Mouse (Mus musculus) embryonic facial prominence, embryonic 14.5 days (tissue): ENCODE data around the gene Atp8a2. TPM values are rescaled to one million over a fixed set of nuclear protein-coding genes. Genes with fewer than 3 reads are reported as not detected.
"Not testable (repeated sequence)": the region's sequence is repeated elsewhere in the genome, so short reads cannot be mapped to it uniquely, and the experiment has no call there.

Experiments
- ATAC-seq: fragments of 200-750 bp; cut with Nextera tagmentation; 2 replicates; pipeline ENCODE4 v1.8.0; 2017; ENCODE audit warnings: low read depth, moderate number of reproducible peaks, moderate TSS enrichment
- DNase-seq: peaks from one replicate; pipeline ENCODE4 v3.0.0-alpha.2; 2015; ENCODE audit warnings: low spot score
- H3K27ac ChIP-seq: fragments of 300-500 bp; sonication (generic); replicated peaks from 2 replicates; pipeline ENCODE4 v1.5.1; 2014; ENCODE audit warnings: low read depth, mild to moderate bottlenecking, low read length, moderate library complexity
- H3K27me3 ChIP-seq: fragments of 300-500 bp; sonication (generic); replicated peaks from 2 replicates; pipeline ENCODE4 v1.6.1; 2014; ENCODE audit warnings: low read length; ENCODE audit not compliant: control insufficient read depth, insufficient read depth
- H3K36me3 ChIP-seq: fragments of 300-500 bp; sonication (generic); 2 replicates; pipeline ENCODE4 v1.6.1; 2014; ENCODE audit warnings: low read length, mixed read lengths; ENCODE audit not compliant: control insufficient read depth, insufficient read depth
- H3K4me1 ChIP-seq: fragments of 300-500 bp; sonication (generic); 2 replicates; pipeline ENCODE4 v1.6.1; 2014; ENCODE audit warnings: antibody characterized with exemption, low read length; ENCODE audit not compliant: control insufficient read depth, insufficient read depth
- H3K4me2 ChIP-seq: fragments of 300-500 bp; sonication (generic); 2 replicates; pipeline ENCODE4 v1.6.1; 2014; ENCODE audit warnings: low read depth, mild to moderate bottlenecking, low read length, moderate library complexity, mixed read lengths
- H3K4me3 ChIP-seq: fragments of 300-500 bp; sonication (generic); 2 replicates; pipeline ENCODE4 v1.5.1; 2014; ENCODE audit warnings: low read depth, mild to moderate bottlenecking, low read length
- H3K9ac ChIP-seq: fragments of 300-500 bp; sonication (generic); 2 replicates; pipeline ENCODE4 v1.6.1; 2014; ENCODE audit warnings: low read depth, mild to moderate bottlenecking, low read length, moderate library complexity, mixed read lengths
- H3K9me3 ChIP-seq: fragments of 300-500 bp; sonication (generic); 2 replicates; pipeline ENCODE4 v1.6.1; 2016; ENCODE audit warnings: low read length; ENCODE audit not compliant: control insufficient read depth
- WGBS: fragments of 180-500 bp; shearing (Covaris S2); extraction: QIAGEN DNeasy Blood & Tissue Kit; methylation state at CpG from one replicate; pipeline ENCODE4 v1.1.7; 2014; 5-methylcytosine and 5-hydroxymethylcytosine counted together
- polyA plus RNA-seq: library from polyadenylated mRNA; unstranded; fragments of >200 nt; fragmentation: Nextera tagmentation; extraction: Ambion mirVana; gene quantifications from 2 replicates; pipeline ENCODE4 v1.2.1, GENCODE M21; 2014

The Atp8a2 gene
- polyA plus RNA-seq, 1 experiment from 2014 or later, result 3.6 TPM

DNA sequence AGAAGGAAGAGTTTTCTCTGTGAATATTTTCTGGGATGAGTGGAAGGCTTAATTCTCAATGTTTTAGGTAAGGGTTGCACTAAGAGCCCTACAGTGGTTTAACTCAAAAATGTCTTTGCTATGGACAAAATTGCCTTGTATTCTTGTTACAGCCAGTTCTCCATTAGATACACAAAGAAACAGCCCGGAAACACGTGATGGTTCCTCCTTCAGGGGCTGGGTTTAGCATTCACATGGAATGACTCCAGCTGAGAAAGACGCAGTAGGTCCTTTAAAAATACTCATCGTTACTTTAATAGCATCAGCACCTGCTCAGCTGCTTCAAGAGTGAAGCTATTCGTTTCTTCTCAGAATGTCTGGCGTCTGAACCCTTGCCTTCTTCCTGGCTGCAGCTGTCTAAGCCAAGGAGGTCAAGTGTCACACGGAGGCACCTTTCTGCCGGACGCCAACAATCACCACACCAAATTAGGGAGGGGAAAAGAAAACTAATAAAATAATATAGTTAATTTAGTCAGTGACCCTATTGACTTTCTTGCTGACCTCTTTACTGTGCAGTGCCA lies 572.6 kb downstream of the Atp8a2 start:
- no peak for DNase-seq
- WGBS, result 19% methylated on average over 9 of the region's 9 CpGs
- peak overlapping the region; percentile 77 for H3K4me2 ChIP-seq

DNA sequence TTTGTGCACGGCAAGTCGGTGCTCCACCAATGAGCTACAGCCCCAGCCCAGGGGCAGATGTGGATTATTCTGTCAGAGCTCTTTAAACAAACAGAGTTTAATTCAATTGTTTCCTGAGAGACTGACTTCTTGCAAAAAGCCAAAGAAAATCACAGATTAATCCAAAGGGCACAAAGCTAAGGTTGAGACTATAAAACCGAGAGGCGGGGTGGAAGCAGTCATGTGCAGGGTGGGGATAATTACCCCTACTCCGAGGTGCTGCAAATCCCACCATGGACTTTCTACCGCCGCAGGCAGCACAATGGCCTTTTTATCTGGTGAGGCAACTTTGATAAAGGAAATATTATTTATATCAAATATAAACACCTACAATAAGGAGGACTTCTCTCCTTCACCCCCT lies 580.2 kb downstream of the Atp8a2 start:
- H3K27me3 ChIP-seq, result no peaks in the 10 kb centered on the region
- H3K9ac ChIP-seq, result no peak overlapping the region
- no peaks in the 10 kb centered on the region for H3K9me3 ChIP-seq
- DNase-seq (no peak), ATAC-seq (no peak)
- 55% methylated on average over 7 of the region's 7 CpGs for WGBS
- H3K4me3 ChIP-seq, result no peak overlapping the region
- no peaks in the 10 kb centered on the region for H3K36me3 ChIP-seq
- H3K4me1 ChIP-seq, result 0 out of 2 replicates have a peak, but pooled peaks cover 4% of the 10 kb centered on the region
- H3K27ac ChIP-seq, result no peak overlapping the region
- H3K4me2 ChIP-seq, result no peak overlapping the region

More for the DNA sequence above, 572.6 kb downstream of the Atp8a2 start:
- Histone ChIP-seq H3K4me3 (no peak overlapping the region), H3K4me1 (no peaks in the 10 kb centered on the region), H3K9me3 (no peaks in the 10 kb centered on the region), H3K27ac (peak overlapping the region; percentile 74; the same call in 1 of the 2 replicates), H3K36me3 (no peaks in the 10 kb centered on the region), H3K27me3 (peaks cover 16% of the 10 kb centered on the region; the same call in 1 of the 2 replicates), H3K9ac (no peak overlapping the region)
- ATAC-seq, result no peak

DNA sequence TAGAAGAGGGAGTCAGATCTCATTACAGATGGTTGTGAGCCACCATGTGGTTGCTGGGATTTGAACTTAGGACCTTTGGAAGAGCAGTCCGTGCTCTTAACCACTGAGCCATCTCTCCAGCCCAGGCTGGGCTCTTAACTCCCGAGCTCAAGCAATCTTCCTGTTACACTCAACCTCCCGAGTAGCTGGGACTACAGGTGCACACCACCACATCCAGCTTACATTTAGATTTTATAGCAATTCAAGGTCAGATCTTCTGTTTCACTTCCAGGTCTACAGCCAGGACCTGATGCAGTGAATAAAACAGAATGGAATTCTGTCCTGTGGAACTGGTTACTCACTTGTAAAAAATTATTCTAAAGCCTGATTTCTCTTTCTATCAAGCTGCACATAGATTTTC lies 582.8 kb downstream of the Atp8a2 start:
- WGBS, result 82% methylated on average over 3 of the region's 3 CpGs
- ATAC-seq, H3K27me3 ChIP-seq, H3K36me3 ChIP-seq, H3K4me3 ChIP-seq, DNase-seq, H3K9me3 ChIP-seq, H3K4me1 ChIP-seq, H3K9ac ChIP-seq, H3K27ac ChIP-seq, H3K4me2 ChIP-seq: not testable (repeated sequence)

DNA sequence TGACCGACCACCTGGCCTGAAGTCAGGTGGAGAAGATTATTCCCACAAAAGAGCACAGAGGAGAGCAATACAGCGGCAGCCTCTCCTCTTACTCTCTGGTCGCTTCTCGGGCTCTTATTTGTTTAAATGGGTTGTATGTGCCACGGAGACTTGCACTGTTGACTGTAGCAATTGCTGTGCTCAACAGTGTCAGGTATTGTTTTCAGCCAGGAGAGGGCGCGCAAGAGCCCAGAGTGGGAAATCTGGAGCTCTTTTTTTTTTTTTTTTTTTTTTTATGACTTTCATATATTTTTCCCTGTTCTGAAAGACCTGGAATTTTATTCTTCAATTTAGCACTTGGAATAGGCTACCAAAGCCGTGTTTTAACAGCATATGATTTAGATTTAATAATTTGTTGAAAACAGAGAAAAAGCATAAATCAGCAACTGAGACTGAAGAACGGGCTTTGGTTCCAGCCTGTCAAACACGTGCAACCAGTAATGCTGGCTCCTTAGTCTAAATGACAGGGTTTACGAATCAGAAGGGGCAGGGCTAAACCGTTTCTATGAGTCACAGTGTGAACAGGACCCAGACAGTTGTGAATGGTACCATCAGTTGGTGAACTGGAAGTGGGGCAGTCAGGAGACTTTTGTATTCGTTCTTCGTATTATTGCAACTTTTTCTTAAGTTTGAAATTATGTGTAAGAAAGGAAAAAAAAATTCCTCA lies 583.9 kb downstream of the Atp8a2 start:
- Histone ChIP-seq H3K4me1 (0 out of 2 replicates have a peak, but pooled peaks cover 4% of the 10 kb centered on the region), H3K4me3 (no peak overlapping the region), H3K4me2 (no peak overlapping the region), H3K36me3 (no peaks in the 10 kb centered on the region), H3K9me3 (no peaks in the 10 kb centered on the region), H3K9ac (no peak overlapping the region), H3K27me3 (no peaks in the 10 kb centered on the region), H3K27ac (no peak overlapping the region)
- WGBS, result 46% methylated on average over 14 of the region's 14 CpGs
- ATAC-seq (no peak), DNase-seq (peak; percentile 65)

DNA sequence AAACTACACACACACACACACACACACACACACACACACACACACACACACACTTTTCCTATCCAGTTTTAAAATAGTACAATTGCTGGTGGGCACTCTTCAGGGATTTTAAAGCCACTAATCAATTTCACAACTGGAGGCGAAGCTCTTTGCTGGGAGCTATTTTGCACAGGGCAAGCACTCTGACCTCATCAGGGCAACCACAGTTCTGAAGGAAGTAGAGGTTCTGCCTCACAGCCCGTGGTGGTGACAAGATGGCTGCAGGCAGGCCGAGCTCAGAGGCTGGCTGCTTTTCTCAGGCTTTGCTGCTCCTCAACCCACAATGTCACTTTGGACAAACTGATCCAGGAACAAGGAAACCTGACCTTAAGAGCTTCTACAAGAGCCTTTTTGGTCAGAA lies 590.0 kb downstream of the Atp8a2 start:
- Histone ChIP-seq H3K4me1 (no peaks in the 10 kb centered on the region), H3K4me2 (no peak overlapping the region), H3K9me3 (no peaks in the 10 kb centered on the region), H3K36me3 (no peaks in the 10 kb centered on the region), H3K27me3 (no peaks in the 10 kb centered on the region), H3K4me3 (no peak overlapping the region), H3K27ac (no peak overlapping the region), H3K9ac (no peak overlapping the region)
- DNase-seq, result no peak
- no peak for ATAC-seq
- 42% methylated on average over 3 of the region's 3 CpGs for WGBS

DNA sequence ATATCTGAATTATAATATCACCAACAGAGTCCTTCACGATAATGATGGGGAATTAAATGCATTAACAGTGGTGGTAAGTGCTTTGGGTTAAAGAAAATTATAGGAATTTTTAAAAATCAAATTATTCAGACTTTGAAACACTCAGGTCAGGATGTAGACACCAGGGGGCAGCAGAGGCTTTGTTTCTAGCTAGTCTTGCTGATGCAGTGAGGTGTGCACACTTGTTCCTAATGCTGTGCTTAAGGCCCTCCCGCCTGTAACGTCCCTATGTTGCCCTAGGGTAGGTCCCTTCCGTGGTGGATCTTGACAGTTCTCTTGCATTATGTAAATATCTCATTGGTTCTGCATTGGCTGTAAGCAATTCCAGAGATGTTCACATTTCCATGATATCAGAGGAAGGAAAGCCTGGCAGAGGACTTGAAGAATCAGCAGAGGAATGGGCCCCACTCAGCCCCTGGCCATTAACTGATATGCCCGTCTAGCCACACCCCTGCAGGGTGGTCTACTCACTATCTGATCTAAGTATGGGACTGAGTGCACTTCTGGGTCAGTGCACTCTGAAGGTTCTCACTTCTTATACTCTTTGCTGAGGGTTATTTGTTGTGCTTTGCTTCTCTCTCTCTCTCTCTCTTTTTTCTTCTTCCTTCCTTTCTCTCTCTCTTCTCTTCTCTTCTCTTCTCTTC lies 591.2 kb downstream of the Atp8a2 start:
- Histone ChIP-seq H3K9me3 (no peaks in the 10 kb centered on the region), H3K27me3 (no peaks in the 10 kb centered on the region)
- peak; percentile 72 for DNase-seq

DNA sequence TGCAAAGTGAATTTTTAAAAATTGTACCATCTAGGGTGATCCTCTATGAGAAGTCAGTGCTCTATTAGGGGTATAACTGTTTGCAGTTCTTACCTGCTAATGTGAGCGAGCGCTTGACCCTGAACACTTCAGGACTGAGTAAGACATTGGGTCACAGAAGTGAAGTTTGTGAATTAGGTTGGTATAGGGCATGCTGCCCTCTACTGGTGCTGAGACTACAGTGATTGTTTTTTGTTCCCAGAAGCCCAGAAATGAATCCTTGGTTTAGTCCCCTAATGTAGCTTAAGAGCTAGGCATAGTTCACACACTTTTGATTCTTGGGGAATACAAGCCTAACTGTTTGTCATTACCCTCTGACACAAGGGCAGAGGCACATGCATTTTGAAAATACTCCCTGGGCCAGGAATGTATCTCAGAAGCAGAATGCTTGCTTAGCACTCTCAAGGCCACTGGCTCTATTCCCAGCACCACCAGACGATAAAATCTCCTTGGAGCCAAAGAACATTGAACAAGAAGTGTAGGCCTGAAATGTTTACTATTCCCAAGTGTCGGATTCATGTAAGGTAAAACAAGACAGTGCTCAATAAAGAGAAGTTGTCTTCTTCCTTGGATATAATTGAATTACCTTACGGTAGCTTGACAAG lies 592.9 kb downstream of the Atp8a2 start:
- H3K4me2 ChIP-seq, result no peak overlapping the region
- H3K27ac ChIP-seq, result no peak overlapping the region
- no peak overlapping the region for H3K4me3 ChIP-seq
- no peak overlapping the region for H3K9ac ChIP-seq
- ATAC-seq (no peak), DNase-seq (peak; percentile 43)
- H3K36me3 ChIP-seq, result no peaks in the 10 kb centered on the region
- no peaks in the 10 kb centered on the region for H3K4me1 ChIP-seq
- WGBS, result 65% methylated on average over 5 of the region's 5 CpGs
- H3K27me3 ChIP-seq, result no peaks in the 10 kb centered on the region
- H3K9me3 ChIP-seq, result no peaks in the 10 kb centered on the region

More for the DNA sequence above, 591.2 kb downstream of the Atp8a2 start:
- no peak overlapping the region for H3K4me2 ChIP-seq
- H3K4me1 ChIP-seq, result no peaks in the 10 kb centered on the region
- H3K36me3 ChIP-seq, result no peaks in the 10 kb centered on the region
- no peak overlapping the region for H3K4me3 ChIP-seq
- ATAC-seq, result no peak
- WGBS, result 13% methylated on average over 5 of the region's 5 CpGs
- H3K27ac ChIP-seq, result no peak overlapping the region
- H3K9ac ChIP-seq, result no peak overlapping the region

DNA sequence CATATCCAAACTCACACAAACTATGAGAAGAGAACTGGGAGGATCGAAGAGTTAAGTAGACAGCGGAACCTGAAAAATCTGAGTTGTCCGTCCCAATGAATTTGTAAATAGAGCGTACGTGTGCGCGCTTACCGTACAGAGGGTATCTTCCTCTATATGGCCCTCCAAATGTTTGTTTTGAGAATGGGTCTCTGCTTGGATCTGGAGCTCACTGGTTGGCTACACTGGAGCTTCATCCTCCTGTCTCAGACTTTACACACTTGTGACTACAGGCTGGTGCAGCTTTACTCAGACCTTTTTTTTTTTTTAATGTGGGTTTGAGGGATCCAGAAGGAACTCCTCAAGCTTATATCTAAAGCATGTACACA lies 598.7 kb downstream of the Atp8a2 start:
- peak overlapping the region; percentile 92 for H3K9ac ChIP-seq
- no peaks in the 10 kb centered on the region for H3K9me3 ChIP-seq
- H3K27ac ChIP-seq, result peak overlapping the region; percentile 71
- peak overlapping the region; percentile 89 for H3K4me3 ChIP-seq
- peak overlapping the region; percentile 81 for H3K4me2 ChIP-seq
- ATAC-seq (peak; percentile 17), DNase-seq (no peak)
- WGBS, result 2% methylated on average over 8 of the region's 8 CpGs
- H3K4me1 ChIP-seq, result peaks cover 9% of the 10 kb centered on the region
- H3K36me3 ChIP-seq, result peaks cover 12% of the 10 kb centered on the region
- H3K27me3 ChIP-seq, result no peaks in the 10 kb centered on the region
